9 mouse cellular contexts compared by ENCODE assay signal in the genomic region with DNA sequence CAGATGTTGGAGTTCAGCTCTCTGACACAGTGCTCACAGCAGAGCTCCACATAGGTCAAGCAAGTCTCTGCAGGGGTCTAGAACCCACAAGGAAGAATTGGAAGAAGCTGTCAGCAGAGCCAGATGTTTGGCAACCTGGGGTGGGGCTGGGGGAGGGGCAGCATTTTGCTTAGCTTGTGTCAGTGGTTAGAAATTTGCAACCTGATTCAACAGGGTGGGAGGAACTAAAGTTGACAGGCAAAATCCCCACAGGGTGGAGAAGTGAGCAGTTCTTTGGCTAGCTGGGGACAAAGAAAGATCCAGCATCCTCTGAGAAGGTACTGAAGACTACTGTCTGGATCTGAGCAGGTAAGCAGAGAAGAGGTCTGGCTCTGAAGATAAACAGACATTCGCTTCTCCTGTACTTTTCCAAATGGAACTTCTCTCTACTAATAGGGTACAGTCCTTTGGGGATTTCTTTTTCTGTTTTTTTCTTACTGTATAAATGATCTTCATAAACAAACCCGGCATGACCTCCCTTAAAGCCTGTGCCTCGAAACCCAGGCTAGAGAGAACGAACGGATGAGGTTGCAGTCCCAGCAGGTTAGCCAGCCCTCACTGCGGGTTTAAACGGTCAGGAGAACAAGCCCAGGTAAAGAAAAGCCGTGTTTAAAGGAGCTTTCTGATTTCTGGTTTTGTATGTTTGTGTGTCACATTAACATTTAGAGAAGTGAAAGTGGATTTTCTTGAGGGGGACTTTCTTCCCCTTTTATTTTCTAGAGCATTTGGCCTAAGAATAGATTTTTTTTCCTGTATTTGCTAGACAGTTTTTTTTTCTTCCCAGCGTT. TPM values are rescaled to one million over a fixed set of nuclear protein-coding genes. Genes with fewer than 3 reads are reported as not detected.
A peak's percentile ranks its signal among the peaks of the same experiment; 100 is the strongest.
DNase-seq lines count a peak whose midpoint lies in the region; ATAC-seq and TF ChIP-seq lines count a peak whose summit lies in the region.
"Had no signal": no experiment of that assay in that cellular context is flagged by ENCODE, and none has a peak within 500 bp of the region (broad histone marks: within the 10 kb centered on the region; RNA-seq: fewer than 3 reads in every experiment).

A gene (plus strand): TSS at position 268 of the 827 bp plus-strand sequence.

- no peak within 1 kb of the TSS for H3K4me3 ChIP-seq in midbrain, embryonic 11.5 days (ENCODE audit: low read depth, low read length)
- H3K4me3 ChIP-seq in midbrain, embryonic 15.5 days = no peak within 1 kb of the TSS
- no peak within 1 kb of the TSS for H3K4me3 ChIP-seq in intestine, postnatal 0 days (ENCODE audit: low read depth, low read length)
- H3K4me3 ChIP-seq in liver, postnatal 0 days (ENCODE audit: low read depth, low read length) = peak within 1 kb of the TSS; percentile 46
- H3K4me3 ChIP-seq: midbrain, embryonic 12.5 days had no signal

- peak; percentile 82 for DNase-seq in midbrain, embryonic 11.5 days (ENCODE audit: low spot score, missing footprints)
- peak; percentile 74 for DNase-seq in liver, postnatal 0 days
- DNase-seq in yolk sac, embryonic 10.5 days (ENCODE audit: low spot score) = peak; percentile 77
- no peak for DNase-seq in frontal cortex, adult 2 months (ENCODE audit: extremely low spot score in 1 of 2, low spot score in 1 of 2)
- DNase-seq in heart, postnatal 25 days (ENCODE audit: low spot score) = no peak
- DNase-seq in left cerebral cortex, adult 8-10 months (ENCODE audit: low spot score in 2 of 2) = no peak

- no peaks in the 10 kb centered on the region for H3K36me3 ChIP-seq in midbrain, embryonic 11.5 days (ENCODE audit: control insufficient read depth, insufficient read depth, low read length)
- no peaks in the 10 kb centered on the region for H3K36me3 ChIP-seq in midbrain, embryonic 15.5 days (replicated peaks)
- no peaks in the 10 kb centered on the region for H3K36me3 ChIP-seq in intestine, postnatal 0 days (ENCODE audit: control insufficient read depth, insufficient read depth)
- H3K36me3 ChIP-seq in liver, postnatal 0 days (replicated peaks; ENCODE audit: insufficient read depth, low read length) = no peaks in the 10 kb centered on the region
- H3K36me3 ChIP-seq: midbrain, embryonic 12.5 days had no signal

- TF ChIP-seq EP300 in liver, postnatal 0 days (IDR thresholded peaks at IDR 0.05; ENCODE audit: low read depth) = no peak

- no peak within 1 kb of the TSS for H3K9ac ChIP-seq in midbrain, embryonic 11.5 days (ENCODE audit: low read length)
- no peak within 1 kb of the TSS for H3K9ac ChIP-seq in midbrain, embryonic 15.5 days
- H3K9ac ChIP-seq in intestine, postnatal 0 days (ENCODE audit: low read depth, low read length) = 0 out of 2 replicates have a peak within 1 kb of the TSS, but pooled peaks have one; percentile 26
- H3K9ac ChIP-seq in liver, postnatal 0 days (replicated peaks) = peak within 1 kb of the TSS; percentile 55
- H3K9ac ChIP-seq: midbrain, embryonic 12.5 days had no signal

- H3K4me1 ChIP-seq in midbrain, embryonic 11.5 days (ENCODE audit: control insufficient read depth, insufficient read depth, low read length) = 0 out of 2 replicates have a peak, but pooled peaks cover 3% of the 10 kb centered on the region
- H3K4me1 ChIP-seq in midbrain, embryonic 15.5 days = no peaks in the 10 kb centered on the region
- no peaks in the 10 kb centered on the region for H3K4me1 ChIP-seq in intestine, postnatal 0 days (replicated peaks; ENCODE audit: control insufficient read depth, insufficient read depth, low read length)
- H3K4me1 ChIP-seq in liver, postnatal 0 days (ENCODE audit: insufficient read depth) = peaks cover 10% of the 10 kb centered on the region; the same call in 1 of the 2 replicates
- H3K4me1 ChIP-seq: midbrain, embryonic 12.5 days had no signal

- no peak within 1 kb of the TSS for H3K4me2 ChIP-seq in midbrain, embryonic 11.5 days
- no peak within 1 kb of the TSS for H3K4me2 ChIP-seq in midbrain, embryonic 15.5 days
- peak within 1 kb of the TSS; percentile 54 for H3K4me2 ChIP-seq in intestine, postnatal 0 days (replicated peaks; ENCODE audit: low read depth)
- peak within 1 kb of the TSS; percentile 64 for H3K4me2 ChIP-seq in liver, postnatal 0 days (ENCODE audit: low read depth, low read length)
- H3K4me2 ChIP-seq: midbrain, embryonic 12.5 days had no signal

- intact Hi-C loops in heart, postnatal 25 days (cut with DNase I) = no loop called here

- H3K9me3 ChIP-seq in midbrain, embryonic 11.5 days (ENCODE audit: control insufficient read depth, low read length) = no peaks in the 10 kb centered on the region
- no peaks in the 10 kb centered on the region for H3K9me3 ChIP-seq in midbrain, embryonic 15.5 days
- no peaks in the 10 kb centered on the region for H3K9me3 ChIP-seq in intestine, postnatal 0 days (ENCODE audit: control insufficient read depth)
- H3K9me3 ChIP-seq in liver, postnatal 0 days (ENCODE audit: low read length) = no peaks in the 10 kb centered on the region
- H3K9me3 ChIP-seq: midbrain, embryonic 12.5 days had no signal

- H3K27me3 ChIP-seq in midbrain, embryonic 11.5 days (ENCODE audit: control insufficient read depth, insufficient read depth, low read length) = no peaks in the 10 kb centered on the region
- H3K27me3 ChIP-seq in midbrain, embryonic 15.5 days (replicated peaks) = no peaks in the 10 kb centered on the region
- no peaks in the 10 kb centered on the region for H3K27me3 ChIP-seq in intestine, postnatal 0 days (replicated peaks; ENCODE audit: control insufficient read depth, insufficient read depth, low read length)
- H3K27me3 ChIP-seq in liver, postnatal 0 days (ENCODE audit: insufficient read depth, low read length) = no peaks in the 10 kb centered on the region
- H3K27me3 ChIP-seq: midbrain, embryonic 12.5 days had no signal

- TF ChIP-seq CTCF in intestine, postnatal 0 days (IDR thresholded peaks at IDR 0.05; ENCODE audit: low read depth) = no peak
- TF ChIP-seq CTCF in liver, postnatal 0 days (IDR thresholded peaks at IDR 0.05; ENCODE audit: low read depth) = peak; percentile 25; the same call in 1 of the 2 replicates

- whole genome bisulfite sequencing in midbrain, embryonic 11.5 days = 32% methylated on average over 9 of the region's 9 CpGs
- WGBS in midbrain, embryonic 15.5 days = 31% methylated on average over 9 of the region's 9 CpGs
- 12% methylated on average over 9 of the region's 9 CpGs for WGBS in intestine, postnatal 0 days
- 17% methylated on average over 9 of the region's 9 CpGs for WGBS in liver, postnatal 0 days (ENCODE audit: insufficient replicate concordance)

- no peak within 1 kb of the TSS for H3K27ac ChIP-seq in midbrain, embryonic 11.5 days (ENCODE audit: low read depth, low read length)
- H3K27ac ChIP-seq in midbrain, embryonic 15.5 days = no peak within 1 kb of the TSS
- peak within 1 kb of the TSS; percentile 64 for H3K27ac ChIP-seq in intestine, postnatal 0 days (ENCODE audit: low read depth, low read length)
- peak within 1 kb of the TSS; percentile 84 for H3K27ac ChIP-seq in liver, postnatal 0 days (ENCODE audit: low read depth)
- H3K27ac ChIP-seq: midbrain, embryonic 12.5 days had no signal

- ATAC-seq in midbrain, embryonic 11.5 days (ENCODE audit: low FRiP score) = no peak
- no peak for ATAC-seq in midbrain, embryonic 15.5 days (replicated peaks)
- peak; percentile 46; the same call in 1 of the 2 replicates for ATAC-seq in intestine, postnatal 0 days
- ATAC-seq in liver, postnatal 0 days = peak; percentile 80

RNA-seq across cellular contexts. Expression of the gene that starts here (rescaled TPM):
- 1.9 and 2.6 TPM in 2 replicates for polyA plus RNA-seq in midbrain, embryonic 11.5 days (2014; fragmentation: Nextera tagmentation; extraction: Ambion mirVana)
- polyA plus RNA-seq in midbrain, embryonic 15.5 days (2015; fragmentation: Nextera tagmentation; extraction: Ambion mirVana) = 0.17 and 0.59 TPM in 2 replicates
- polyA plus RNA-seq in intestine, postnatal 0 days (2015; fragmentation: Nextera tagmentation; extraction: Ambion mirVana) = 1.6 and 2.4 TPM in 2 replicates
- polyA plus RNA-seq in liver, postnatal 0 days (2015; fragmentation: Nextera tagmentation; extraction: Ambion mirVana) = 20.0 and 21.4 TPM in 2 replicates
- polyA plus RNA-seq in frontal cortex, adult 2 months (2012; rRNA removed) = 0.06 and 0.18 TPM in 2 replicates
- total RNA-seq in heart, postnatal 25 days (2021) = not detected
- under 1 TPM in 2 of 4 experiments, not detected in 2; 0.27 to 0.98 TPM for total RNA-seq in left cerebral cortex, adult 8-10 months (2022)

Comparison
In these comparisons a context has a peak if more than half of its experiments do, and no peak if none do; other contexts are left out.
1. ATAC-seq: peak in intestine, postnatal 0 days (single experiment) and liver, postnatal 0 days (single experiment); none in midbrain, embryonic 11.5 days (single experiment) and midbrain, embryonic 15.5 days (single experiment).
2. DNase-seq: peak in midbrain, embryonic 11.5 days (single experiment), liver, postnatal 0 days (single experiment) and yolk sac, embryonic 10.5 days (single experiment); none in frontal cortex, adult 2 months (0 of 2), heart, postnatal 25 days (single experiment) and left cerebral cortex, adult 8-10 months (0 of 2).
3. H3K27ac ChIP-seq: peak in intestine, postnatal 0 days (single experiment) and liver, postnatal 0 days (single experiment); none in midbrain, embryonic 11.5 days (single experiment) and midbrain, embryonic 15.5 days (single experiment).
4. H3K4me2 ChIP-seq: peak in intestine, postnatal 0 days (single experiment) and liver, postnatal 0 days (single experiment); none in midbrain, embryonic 11.5 days (single experiment) and midbrain, embryonic 15.5 days (single experiment).
5. H3K9ac ChIP-seq: peak in intestine, postnatal 0 days (single experiment) and liver, postnatal 0 days (single experiment); none in midbrain, embryonic 11.5 days (single experiment) and midbrain, embryonic 15.5 days (single experiment).